Mouse (Mus musculus): ENCODE data around the gene Jak2. TPM values are rescaled to one million over a fixed set of nuclear protein-coding genes. Genes with fewer than 3 reads are reported as not detected.
A peak's percentile ranks its signal among the peaks of the same experiment; 100 is the strongest.

Gene Jak2
- polyA plus RNA-seq, 1 experiment from 2014 or later: 28.3 TPM

DNA sequence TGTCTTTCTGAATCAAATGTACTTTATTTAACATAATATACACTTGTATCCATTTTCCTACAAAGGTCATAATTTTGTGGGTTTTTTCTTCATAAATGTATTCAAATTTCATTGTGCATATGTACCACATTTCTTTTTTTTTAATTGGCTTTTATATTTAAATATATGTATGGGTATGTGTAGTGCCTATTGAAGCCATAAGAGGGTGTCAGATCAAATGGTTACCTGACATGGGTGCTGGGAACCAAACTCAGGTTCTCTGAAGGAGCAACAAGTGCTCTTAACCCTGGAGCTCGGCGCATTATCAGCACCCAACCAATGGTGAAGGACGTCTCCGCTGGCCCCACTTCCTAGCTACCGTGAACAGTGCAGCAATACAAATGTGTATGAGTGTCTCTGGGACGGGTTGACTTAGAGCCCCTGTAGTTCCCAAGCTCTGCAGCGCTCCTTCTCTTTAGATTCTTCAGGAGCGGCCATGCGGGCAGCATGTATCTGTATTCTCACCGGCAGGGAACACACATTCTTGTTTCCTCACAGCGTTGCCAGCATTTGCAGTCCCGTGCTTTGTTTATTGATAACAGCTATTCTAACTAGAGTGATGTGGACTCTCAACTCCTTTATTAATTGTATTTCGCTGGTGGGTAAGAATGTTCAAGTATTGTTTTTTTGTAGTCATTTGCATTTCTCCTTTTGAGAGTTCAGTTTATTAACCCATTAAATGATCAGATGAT is 75.4 kb downstream of the Jak2 start:
- Histone ChIP-seq H3K27ac (replicated peaks; ENCODE audit: low read depth, low read length) (no peak overlapping the region), H3K4me1 (ENCODE audit: control insufficient read depth, insufficient read depth, low read length) (peaks cover 6% of the 10 kb centered on the region; the same call in 1 of the 2 replicates), H3K27me3 (ENCODE audit: control insufficient read depth, insufficient read depth, low read length) (peaks cover 4% of the 10 kb centered on the region; the same call in 1 of the 2 replicates), H3K4me3 (replicated peaks; ENCODE audit: low read depth, low read length) (no peak overlapping the region), H3K9me3 (ENCODE audit: control insufficient read depth, low read length) (no peaks in the 10 kb centered on the region), H3K9ac (replicated peaks; ENCODE audit: low read length) (no peak overlapping the region), H3K4me2 (ENCODE audit: low read length) (no peak overlapping the region), H3K36me3 (ENCODE audit: control insufficient read depth, insufficient read depth, low read length) (no peaks in the 10 kb centered on the region)
- 75% methylated on average over 13 of the region's 13 CpGs for WGBS
- no peak for ATAC-seq (ENCODE audit: low FRiP score, low TSS enrichment)
- no peak for DNase-seq

DNA sequence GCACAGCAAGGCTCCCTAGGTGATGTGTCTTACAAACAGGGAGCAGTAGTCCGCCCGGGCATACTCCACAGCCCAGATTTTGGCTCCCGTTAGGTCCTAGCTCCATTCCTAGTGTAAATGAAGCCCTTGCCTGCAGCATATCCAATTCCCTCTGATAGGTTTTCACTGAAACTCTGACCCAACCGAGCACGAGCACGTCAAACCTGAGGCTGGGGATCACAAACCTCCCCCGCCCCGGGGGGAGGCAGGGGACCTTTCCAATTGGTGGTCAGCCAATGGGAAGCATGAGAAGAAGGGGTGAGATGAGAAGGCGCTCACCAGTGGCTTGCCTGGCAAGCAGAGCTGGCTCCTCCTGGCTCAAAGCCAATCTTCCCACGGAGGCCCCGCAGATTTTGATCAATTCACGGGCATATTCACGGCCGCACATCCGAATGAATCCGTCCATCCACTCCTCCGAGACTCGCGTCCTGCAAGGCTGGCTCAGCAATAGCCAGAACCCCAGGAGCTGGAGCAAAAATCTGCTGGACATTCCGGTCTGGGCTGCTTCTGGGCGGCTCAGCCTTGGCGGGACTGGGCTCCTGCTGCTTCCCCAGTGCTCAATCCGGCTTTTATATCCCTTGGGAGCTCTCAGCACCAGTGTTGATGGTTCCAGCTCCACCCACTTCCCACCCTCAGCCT is 82.6 kb downstream of the Jak2 start, which contains the start of gene Rln1:
Rln1 (minus strand) TSS at position 603 of the 678 bp plus-strand sequence.
- peak within 1 kb of the TSS; percentile 40 for H3K4me3 ChIP-seq (replicated peaks; ENCODE audit: low read depth, low read length)
- no peaks in the 10 kb centered on the region for H3K9me3 ChIP-seq (ENCODE audit: control insufficient read depth, low read length)
- DNase-seq (peak; percentile 77), ATAC-seq (ENCODE audit: low FRiP score, low TSS enrichment) (peak; percentile 58; the same call in 1 of the 2 replicates)
- H3K4me2 ChIP-seq (ENCODE audit: low read length): peak within 1 kb of the TSS; percentile 69
- no peaks in the 10 kb centered on the region for H3K27me3 ChIP-seq (ENCODE audit: control insufficient read depth, insufficient read depth, low read length)
- peak within 1 kb of the TSS; percentile 9; the same call in 1 of the 2 replicates for H3K27ac ChIP-seq (replicated peaks; ENCODE audit: low read depth, low read length)
- peak within 1 kb of the TSS; percentile 59 for H3K9ac ChIP-seq (replicated peaks; ENCODE audit: low read length)
- 2% methylated on average over 23 of the region's 23 CpGs for WGBS
- no peaks in the 10 kb centered on the region for H3K4me1 ChIP-seq (ENCODE audit: control insufficient read depth, insufficient read depth, low read length)
- H3K36me3 ChIP-seq (ENCODE audit: control insufficient read depth, insufficient read depth, low read length): no peaks in the 10 kb centered on the region

GRCm38 (mm10) chr19:29336624-29337023 is 85.0 kb downstream of the Jak2 start:
- ATAC-seq (ENCODE audit: low FRiP score, low TSS enrichment): no peak
- Histone ChIP-seq H3K27me3 (ENCODE audit: control insufficient read depth, insufficient read depth, low read length) (no peaks in the 10 kb centered on the region), H3K4me2 (ENCODE audit: low read length) (no peak overlapping the region), H3K36me3 (ENCODE audit: control insufficient read depth, insufficient read depth, low read length) (no peaks in the 10 kb centered on the region), H3K9me3 (ENCODE audit: control insufficient read depth, low read length) (no peaks in the 10 kb centered on the region), H3K27ac (replicated peaks; ENCODE audit: low read depth, low read length) (no peak overlapping the region), H3K9ac (replicated peaks; ENCODE audit: low read length) (no peak overlapping the region), H3K4me1 (ENCODE audit: control insufficient read depth, insufficient read depth, low read length) (no peaks in the 10 kb centered on the region), H3K4me3 (replicated peaks; ENCODE audit: low read depth, low read length) (no peak overlapping the region)
- 92% methylated on average over 2 of the region's 2 CpGs for WGBS
- no peak for DNase-seq

DNA sequence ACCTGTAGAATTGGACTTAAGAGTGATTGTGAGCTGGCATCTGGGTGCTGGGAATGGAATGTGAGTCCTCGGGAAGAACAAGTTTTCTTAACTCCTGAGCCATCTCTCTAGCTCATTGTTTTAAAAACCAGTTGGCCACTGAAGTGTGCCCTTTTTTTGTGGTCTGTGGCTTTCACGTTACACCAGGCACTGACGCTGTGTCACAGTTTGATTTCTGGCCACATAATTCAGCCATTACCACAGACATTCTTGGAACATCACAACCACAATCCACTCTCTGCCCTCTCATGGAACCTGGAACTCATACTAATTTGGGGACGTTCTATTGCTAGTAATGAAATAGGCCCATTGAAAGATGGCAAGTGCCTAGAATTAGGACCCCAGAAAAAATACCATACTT is 89.4 kb downstream of the Jak2 start:
- Histone ChIP-seq H3K4me3 (replicated peaks; ENCODE audit: low read depth, low read length) (no peak overlapping the region), H3K36me3 (ENCODE audit: control insufficient read depth, insufficient read depth, low read length) (no peaks in the 10 kb centered on the region), H3K27me3 (ENCODE audit: control insufficient read depth, insufficient read depth, low read length) (no peaks in the 10 kb centered on the region), H3K9ac (replicated peaks; ENCODE audit: low read length) (no peak overlapping the region), H3K4me2 (ENCODE audit: low read length) (no peak overlapping the region), H3K27ac (replicated peaks; ENCODE audit: low read depth, low read length) (no peak overlapping the region), H3K9me3 (ENCODE audit: control insufficient read depth, low read length) (no peaks in the 10 kb centered on the region), H3K4me1 (ENCODE audit: control insufficient read depth, insufficient read depth, low read length) (no peaks in the 10 kb centered on the region)
- DNase-seq (no peak), ATAC-seq (ENCODE audit: low FRiP score, low TSS enrichment) (no peak)
- 86% methylated on average over 4 of the region's 4 CpGs for WGBS

- 88% methylated on average over 6 of the region's 6 CpGs for WGBS
- Histone ChIP-seq H3K4me1 (ENCODE audit: control insufficient read depth, insufficient read depth, low read length) (no peaks in the 10 kb centered on the region), H3K27ac (replicated peaks; ENCODE audit: low read depth, low read length) (no peak overlapping the region), H3K4me2 (ENCODE audit: low read length) (no peak overlapping the region), H3K36me3 (ENCODE audit: control insufficient read depth, insufficient read depth, low read length) (no peaks in the 10 kb centered on the region), H3K9ac (replicated peaks; ENCODE audit: low read length) (no peak overlapping the region), H3K9me3 (ENCODE audit: control insufficient read depth, low read length) (no peaks in the 10 kb centered on the region), H3K27me3 (ENCODE audit: control insufficient read depth, insufficient read depth, low read length) (no peaks in the 10 kb centered on the region), H3K4me3 (replicated peaks; ENCODE audit: low read depth, low read length) (no peak overlapping the region)
- DNase-seq: no peak
- no peak for ATAC-seq (ENCODE audit: low FRiP score, low TSS enrichment)
These were observed 90.7 kb downstream of the Jak2 start for GRCm38 (mm10) chr19:29342281-29342680.

DNA sequence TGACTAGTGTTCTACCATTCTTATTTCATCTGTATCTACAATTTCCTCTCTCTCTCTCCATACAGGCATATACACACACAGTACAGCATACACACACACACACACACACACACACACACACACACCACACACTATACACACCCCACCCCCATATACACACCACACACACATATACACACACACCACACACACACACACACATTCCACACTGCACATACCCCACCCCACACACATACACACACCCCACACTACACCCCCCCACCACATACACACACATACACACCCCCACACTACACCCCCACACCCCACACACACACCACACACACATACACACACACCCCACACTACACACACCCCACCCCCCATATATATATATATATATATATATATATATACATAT is 93.2 kb downstream of the Jak2 start:
- Histone ChIP-seq H3K9me3 (ENCODE audit: control insufficient read depth, low read length) (no peaks in the 10 kb centered on the region), H3K9ac (replicated peaks; ENCODE audit: low read length) (no peak overlapping the region), H3K27ac (replicated peaks; ENCODE audit: low read depth, low read length) (no peak overlapping the region), H3K4me3 (replicated peaks; ENCODE audit: low read depth, low read length) (no peak overlapping the region), H3K4me2 (ENCODE audit: low read length) (no peak overlapping the region), H3K4me1 (ENCODE audit: control insufficient read depth, insufficient read depth, low read length) (no peaks in the 10 kb centered on the region), H3K27me3 (ENCODE audit: control insufficient read depth, insufficient read depth, low read length) (no peaks in the 10 kb centered on the region), H3K36me3 (ENCODE audit: control insufficient read depth, insufficient read depth, low read length) (peaks cover 11% of the 10 kb centered on the region; the same call in 1 of the 2 replicates)
- ATAC-seq (ENCODE audit: low FRiP score, low TSS enrichment): no peak
- no peak for DNase-seq

DNA sequence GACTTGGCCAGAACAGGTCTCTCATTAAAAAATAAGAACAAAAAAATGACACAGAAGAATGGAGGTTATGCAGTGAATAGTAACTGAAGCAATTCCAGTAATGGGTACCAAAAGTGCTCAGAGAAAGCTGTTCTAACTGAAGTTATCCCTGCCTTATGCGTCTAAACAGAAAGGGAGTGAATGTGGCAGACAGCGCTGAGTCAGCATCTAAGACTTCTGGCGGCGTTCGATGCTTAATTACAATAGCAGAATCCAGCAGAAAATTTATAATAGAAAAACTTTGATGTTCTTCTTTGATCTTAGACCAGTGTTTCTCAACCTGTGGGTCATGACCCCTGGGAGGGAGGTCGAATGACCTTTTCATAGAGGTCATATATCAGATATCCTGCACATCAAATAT is 94.0 kb downstream of the Jak2 start:
- no peak for DNase-seq
- Histone ChIP-seq H3K9me3 (ENCODE audit: control insufficient read depth, low read length) (no peaks in the 10 kb centered on the region), H3K9ac (replicated peaks; ENCODE audit: low read length) (no peak overlapping the region)

DNA sequence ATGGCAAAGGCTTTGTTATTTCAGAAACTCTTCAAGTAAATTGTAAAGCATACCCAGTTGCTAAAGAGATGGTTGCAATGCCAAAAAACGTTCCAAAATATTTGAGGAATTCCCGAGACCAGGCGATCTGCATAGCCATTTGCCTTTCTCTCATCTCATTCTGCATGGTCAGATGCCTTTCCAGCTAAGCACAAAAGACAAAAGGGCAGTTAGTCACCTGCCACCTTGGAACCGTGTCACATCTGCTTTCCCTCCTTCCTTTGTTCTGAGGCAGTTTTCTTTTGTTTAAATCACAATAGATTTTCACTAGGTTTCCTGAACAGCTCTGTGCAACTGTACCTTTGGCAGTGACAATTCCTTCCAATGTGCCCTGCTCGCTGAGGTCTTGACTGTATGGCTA is 99.4 kb downstream of the Jak2 start:
- Histone ChIP-seq H3K9me3 (ENCODE audit: control insufficient read depth, low read length) (no peaks in the 10 kb centered on the region), H3K36me3 (ENCODE audit: control insufficient read depth, insufficient read depth, low read length) (peaks cover 21% of the 10 kb centered on the region; the same call in 1 of the 2 replicates), H3K27me3 (ENCODE audit: control insufficient read depth, insufficient read depth, low read length) (no peaks in the 10 kb centered on the region), H3K4me1 (ENCODE audit: control insufficient read depth, insufficient read depth, low read length) (0 out of 2 replicates have a peak, but pooled peaks cover 5% of the 10 kb centered on the region), H3K9ac (replicated peaks; ENCODE audit: low read length) (no peak overlapping the region), H3K27ac (replicated peaks; ENCODE audit: low read depth, low read length) (no peak overlapping the region), H3K4me2 (ENCODE audit: low read length) (no peak overlapping the region), H3K4me3 (replicated peaks; ENCODE audit: low read depth, low read length) (no peak overlapping the region)
- ATAC-seq (ENCODE audit: low FRiP score, low TSS enrichment) (no peak), DNase-seq (no peak)
- 35% methylated on average over 5 of the region's 5 CpGs for WGBS

More for the DNA sequence above, 94.0 kb downstream of the Jak2 start:
- H3K4me2 ChIP-seq (ENCODE audit: low read length): no peak overlapping the region
- H3K36me3 ChIP-seq (ENCODE audit: control insufficient read depth, insufficient read depth, low read length): peaks cover 15% of the 10 kb centered on the region; the same call in 1 of the 2 replicates
- H3K4me1 ChIP-seq (ENCODE audit: control insufficient read depth, insufficient read depth, low read length): no peaks in the 10 kb centered on the region
- no peak overlapping the region for H3K4me3 ChIP-seq (replicated peaks; ENCODE audit: low read depth, low read length)
- ATAC-seq (ENCODE audit: low FRiP score, low TSS enrichment): no peak
- no peaks in the 10 kb centered on the region for H3K27me3 ChIP-seq (ENCODE audit: control insufficient read depth, insufficient read depth, low read length)
- 83% methylated on average over 6 of the region's 6 CpGs for WGBS
- no peak overlapping the region for H3K27ac ChIP-seq (replicated peaks; ENCODE audit: low read depth, low read length)
